Mouse (Mus musculus) C2C12 (cell line): ENCODE results near the gene Vmn1r210.
"Not testable (repeated sequence)": the region's sequence is repeated elsewhere in the genome, so short reads cannot be mapped to it uniquely, and the experiment has no call there.

ENCODE experiments used
- CTCF ChIP-seq: IDR thresholded peaks from one replicate; pipeline ENCODE4 v1.5.1; 2011; ENCODE audit not compliant: control insufficient read depth, insufficient read depth, insufficient read length
- MAX ChIP-seq: IDR thresholded peaks from one replicate; pipeline ENCODE4 v1.6.1; 2011; ENCODE audit warnings: mild to moderate bottlenecking, control low read depth
- USF1 ChIP-seq: IDR thresholded peaks from one replicate; pipeline ENCODE4 v1.6.1; 2011; ENCODE audit warnings: low read depth, mild to moderate bottlenecking, control low read depth, moderate library complexity

DNA sequence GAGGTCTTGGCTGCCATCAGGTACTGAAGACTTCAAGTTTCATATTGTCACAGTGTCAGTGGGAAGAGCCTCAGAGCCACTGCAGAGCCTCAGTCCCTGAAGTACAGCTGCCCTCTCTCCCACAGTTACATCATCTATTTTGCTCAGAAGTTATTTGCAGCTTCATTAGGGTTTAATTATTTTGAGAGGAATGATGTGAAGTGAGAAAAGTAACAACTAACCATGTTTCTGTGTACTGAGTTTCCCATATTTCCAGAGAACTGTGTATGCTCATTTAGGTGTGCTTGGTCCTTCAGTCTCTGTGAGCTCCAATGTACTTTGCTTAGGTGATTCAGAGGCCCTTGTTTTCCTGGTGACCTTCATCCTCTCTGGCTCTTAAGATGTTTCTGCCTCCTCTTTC, 21.6 kb downstream of the Vmn1r210 start, which contains the start of gene Vmn1r209:
- TF ChIP-seq USF1, CTCF, MAX: not testable (repeated sequence)
